Mouse (Mus musculus) induced T-regulatory cell, adult 2 months (primary cell): ENCODE measurements around the gene Boc.
A peak's percentile ranks its signal among the peaks of the same experiment; 100 is the strongest.

Experiments
- DNase-seq: peaks from one replicate; pipeline ENCODE4 v3.0.0-alpha.2; 2012; ENCODE audit warnings: low read depth

Boc gene

DNA sequence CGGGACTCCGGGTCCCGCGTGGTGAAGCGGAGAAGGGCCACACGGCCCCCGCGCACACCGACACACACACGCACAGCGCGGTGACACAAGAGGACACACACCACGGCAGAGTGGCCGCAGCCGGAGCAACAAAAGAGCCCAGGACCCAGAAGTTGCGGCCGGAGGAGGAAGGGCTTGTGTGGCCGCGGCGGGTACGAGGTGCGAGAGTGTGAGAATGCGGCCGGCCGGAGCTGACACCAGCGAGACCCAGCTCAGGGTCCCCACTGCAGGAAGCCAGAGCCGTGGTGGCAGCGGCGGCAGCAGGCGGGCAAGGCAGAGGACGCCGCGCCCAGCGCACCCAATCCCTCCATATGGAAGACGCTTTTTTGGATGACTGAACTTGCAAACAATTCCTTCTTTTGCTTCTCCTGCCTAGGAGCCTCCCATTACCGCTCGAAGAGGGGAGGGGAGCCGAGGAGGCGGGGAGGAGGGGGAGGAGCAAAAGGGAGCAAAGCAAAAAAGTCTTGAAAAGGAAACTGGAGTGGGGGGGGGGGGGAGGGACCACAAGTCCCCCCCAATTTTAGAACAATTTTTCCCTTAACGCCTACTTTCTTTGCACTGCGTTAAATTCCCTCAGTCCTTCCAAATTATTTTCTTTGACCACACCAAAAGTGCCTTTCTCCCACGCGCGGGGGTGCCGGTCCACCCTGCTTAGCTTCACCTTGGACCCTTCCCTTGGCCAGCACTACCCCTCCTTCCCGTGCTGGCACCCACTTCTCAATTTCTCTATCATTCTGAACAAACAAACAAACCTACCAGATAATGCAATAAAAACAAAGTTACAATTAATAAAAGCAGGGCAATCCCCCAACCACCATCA, at the start of gene Boc:
Gene Boc (minus strand): TSS at position 427 of the 859 bp plus-strand sequence.
- DNase-seq = peak; percentile 10

DNA sequence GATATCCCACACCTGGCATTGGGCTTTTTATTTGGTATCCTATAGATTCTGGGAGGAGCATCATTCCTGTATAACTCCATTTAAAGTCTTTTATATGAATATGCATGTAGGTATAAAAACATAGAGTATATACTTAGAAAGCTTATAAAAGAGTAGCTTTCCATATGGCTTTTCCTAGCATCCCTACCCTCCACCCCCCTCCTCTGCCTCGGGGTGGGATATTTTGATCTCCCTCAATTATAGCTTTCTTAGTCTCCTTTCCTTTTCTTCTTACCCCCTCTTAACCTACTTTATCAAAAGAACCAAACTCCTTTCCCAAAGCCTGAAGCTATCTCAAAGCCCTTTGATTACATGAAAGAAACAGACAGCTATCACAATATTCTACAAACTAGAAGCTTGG, 47.9 kb upstream of the Boc start:
- no peak for DNase-seq

DNA sequence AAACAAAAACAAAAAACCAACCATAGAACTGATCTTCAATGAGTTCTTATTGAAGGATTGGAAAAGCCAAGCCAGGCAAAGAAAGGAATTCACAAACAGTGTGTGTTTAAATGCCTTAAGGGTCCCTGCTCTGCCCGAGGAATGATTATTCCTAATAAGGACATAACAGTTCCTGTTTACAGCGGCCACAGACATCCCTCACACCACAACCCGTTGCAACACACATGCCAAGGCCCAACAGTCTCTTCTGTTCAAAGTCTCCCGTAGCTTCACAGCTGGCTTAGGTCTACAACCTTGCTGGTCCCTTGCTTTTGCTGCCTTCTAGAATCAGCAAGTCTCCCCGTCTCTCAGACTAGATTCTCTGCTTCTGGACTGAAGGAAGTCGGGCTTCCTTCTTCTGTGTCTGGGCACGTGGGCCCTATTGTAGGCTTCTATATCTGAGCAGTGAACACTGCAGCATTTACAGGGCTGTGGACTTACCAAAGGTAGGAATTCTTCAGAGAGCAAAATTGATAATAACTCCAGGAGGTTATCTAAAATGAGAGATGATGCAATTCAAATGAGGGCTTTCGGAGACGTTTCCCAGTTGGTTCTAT, 45.4 kb upstream of the Boc start:
- no peak for DNase-seq

DNA sequence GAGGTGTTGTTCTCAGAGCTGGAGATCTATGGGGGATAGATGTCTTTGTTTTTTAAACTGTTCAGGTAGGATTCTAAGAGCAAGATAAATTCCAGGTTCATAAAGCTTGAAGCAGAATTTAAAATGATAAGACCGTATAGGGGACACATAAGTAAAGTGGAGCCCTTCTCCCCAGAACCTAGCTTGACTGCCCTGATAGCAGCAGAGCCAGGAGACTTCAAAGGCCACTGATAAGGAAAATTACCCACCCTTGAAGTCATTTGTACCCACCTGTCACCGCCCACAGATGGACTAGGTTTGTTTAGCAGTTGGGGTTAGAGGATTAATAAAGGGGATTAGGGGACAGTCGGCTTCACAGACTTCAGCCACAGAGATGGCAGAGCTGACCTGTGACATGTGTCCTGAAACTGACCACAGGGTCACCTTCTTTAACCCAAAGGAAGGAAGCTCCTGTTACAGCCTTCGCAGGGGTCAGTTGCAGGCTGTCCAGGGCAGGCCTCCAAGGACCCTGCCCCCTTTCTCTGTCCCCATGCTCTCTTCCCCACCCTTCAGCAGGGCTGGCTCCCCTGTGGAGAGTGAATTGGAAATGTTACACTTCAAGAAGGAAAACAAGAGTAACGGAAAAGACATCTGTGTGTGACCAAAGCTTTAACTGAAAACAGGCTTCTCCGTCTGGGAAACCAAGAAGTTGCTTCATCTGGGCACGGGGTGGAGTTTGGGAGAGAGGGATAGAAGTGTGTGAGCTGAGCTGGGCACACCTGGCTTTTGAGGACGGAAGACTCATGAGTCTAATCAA, 43.5 kb upstream of the Boc start:
- DNase-seq = no peak

DNA sequence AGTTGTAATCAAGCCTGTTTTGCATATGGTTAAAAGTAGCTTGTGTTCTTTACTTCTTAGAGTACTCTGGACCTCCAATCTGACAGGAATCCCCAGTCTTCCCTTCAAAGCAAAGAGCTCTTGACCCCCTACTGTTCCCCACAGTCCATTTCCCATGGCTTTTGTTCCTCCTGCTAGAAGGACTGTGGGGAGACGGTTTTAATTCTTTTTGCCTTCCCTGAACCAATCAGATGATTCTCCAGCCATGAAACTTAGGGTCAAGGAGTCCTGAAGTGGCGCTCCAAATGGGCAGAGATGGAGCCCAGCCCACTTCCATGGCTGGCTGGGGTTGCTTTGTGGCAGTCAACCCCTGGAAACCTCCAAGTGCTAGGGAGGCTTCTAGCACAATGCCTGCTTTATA, 42.5 kb upstream of the Boc start:
- no peak for DNase-seq

DNA sequence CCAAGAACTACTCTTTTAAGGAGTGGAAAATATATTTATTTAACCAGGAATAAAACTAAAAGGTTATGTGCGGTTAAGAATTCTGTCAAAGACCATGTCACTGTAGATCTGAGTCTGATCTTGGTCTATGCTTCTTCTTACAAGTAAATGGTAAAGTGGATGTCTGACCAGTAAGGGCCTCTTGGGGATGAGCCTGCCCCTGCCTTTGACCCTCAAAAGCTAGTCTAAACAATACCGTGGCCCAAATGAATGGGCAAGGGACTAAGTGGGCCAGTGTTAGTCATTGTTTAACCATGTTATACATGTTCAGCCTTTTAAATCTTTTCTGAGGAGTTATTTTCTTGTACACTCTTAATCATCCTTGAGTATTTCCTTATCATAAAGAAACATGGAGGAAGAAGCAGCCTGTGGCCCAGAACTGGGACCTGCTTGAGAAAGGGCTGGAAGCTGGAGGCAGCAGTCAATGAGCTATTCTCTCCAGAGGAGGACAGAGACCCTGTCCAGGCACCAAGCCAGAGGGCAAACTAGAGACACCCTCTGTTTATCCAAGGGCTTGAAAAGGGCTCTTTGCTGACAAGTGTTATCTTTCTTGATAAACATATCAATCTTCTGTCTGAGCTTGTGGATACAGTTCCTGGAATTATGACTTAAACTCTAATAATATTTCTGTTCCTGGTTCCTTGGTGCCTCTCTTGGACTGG, 38.6 kb upstream of the Boc start:
- no peak for DNase-seq

DNA sequence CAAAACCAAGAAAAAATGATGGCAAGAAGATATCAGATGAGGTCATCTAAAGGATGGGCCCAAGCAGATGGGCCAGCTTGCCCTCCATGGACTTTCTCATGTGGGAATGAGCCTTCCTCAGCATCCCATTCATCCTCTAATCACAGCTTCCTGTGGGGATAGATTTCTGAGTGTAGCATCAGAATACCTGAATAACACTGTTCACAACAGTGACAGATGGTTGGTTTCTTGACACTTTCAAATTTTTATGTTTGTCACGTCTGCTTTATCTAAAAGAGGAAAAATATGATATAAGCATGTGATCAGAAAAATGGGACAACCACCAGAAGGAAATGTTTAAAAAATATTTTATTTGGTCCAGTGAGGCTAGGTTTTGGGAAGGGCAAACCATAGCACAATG, 30.8 kb upstream of the Boc start:
- no peak for DNase-seq

DNA sequence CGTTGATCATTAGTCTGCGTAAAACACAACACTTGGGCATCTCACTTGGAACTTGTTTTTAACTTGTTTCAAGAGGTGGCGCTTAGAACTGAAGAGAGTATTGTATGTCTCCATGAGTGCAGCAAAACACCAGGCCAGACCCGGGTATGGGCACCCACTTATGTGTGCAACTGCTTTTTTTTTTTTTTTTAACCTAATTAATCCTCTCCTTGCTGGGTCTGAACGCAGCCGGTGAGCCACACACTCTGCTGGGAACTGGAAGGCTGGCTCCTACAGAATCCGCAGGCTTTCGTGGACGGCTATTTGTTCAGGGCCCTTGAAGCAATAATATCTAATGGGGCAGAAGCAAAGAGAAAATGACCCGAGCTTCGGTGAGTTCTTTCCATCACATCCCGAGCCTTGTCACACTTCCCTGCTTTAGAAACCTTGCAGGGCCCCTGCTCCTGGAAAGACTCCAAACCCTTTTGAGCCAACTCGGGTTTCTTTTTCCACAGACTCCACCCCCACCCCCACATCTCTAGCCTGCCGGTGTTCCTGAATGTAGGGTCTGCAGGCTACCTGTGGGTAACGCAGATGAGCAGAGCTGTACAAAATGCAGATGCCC, 20.8 kb upstream of the Boc start:
- no peak for DNase-seq

DNA sequence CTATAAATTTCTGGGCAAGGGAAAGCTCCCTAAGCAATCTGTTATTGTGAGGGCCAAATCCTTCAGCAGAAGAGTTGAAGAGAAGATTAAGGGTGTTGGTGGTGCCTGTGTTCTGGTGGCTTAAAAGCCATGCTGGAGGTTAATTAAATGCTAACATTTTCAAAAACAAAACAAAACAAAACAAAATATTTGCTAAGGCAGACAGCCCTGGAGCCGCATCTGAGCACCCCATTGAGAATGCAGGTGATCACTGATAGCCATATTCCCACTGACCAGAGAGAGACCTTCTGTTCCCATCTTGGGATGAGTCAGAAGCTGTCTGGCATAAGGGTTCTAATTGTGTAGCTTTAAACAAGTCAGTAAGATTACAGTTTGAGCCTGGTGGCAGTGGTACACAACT, 19.9 kb upstream of the Boc start:
- DNase-seq = no peak

DNA sequence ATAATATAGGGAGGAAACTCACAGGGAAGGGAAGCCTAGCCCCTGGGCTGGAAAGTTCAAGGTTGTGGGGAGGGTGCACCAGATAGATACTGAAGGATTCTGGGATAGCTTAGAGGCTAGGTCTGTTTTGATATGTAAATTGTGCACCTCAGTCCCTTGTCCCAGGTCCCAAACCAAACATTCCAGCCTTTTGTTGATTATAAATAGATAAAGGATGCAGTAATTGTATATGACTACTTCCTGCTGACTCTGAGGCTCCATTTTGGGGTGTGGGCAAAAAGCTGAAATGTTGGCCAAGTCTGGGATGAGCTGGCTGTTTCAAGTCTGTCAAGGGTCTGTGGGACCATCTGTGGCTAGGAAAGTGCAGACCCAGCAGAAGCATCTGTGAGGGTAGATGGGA, 9.4 kb upstream of the Boc start:
- no peak for DNase-seq

DNA sequence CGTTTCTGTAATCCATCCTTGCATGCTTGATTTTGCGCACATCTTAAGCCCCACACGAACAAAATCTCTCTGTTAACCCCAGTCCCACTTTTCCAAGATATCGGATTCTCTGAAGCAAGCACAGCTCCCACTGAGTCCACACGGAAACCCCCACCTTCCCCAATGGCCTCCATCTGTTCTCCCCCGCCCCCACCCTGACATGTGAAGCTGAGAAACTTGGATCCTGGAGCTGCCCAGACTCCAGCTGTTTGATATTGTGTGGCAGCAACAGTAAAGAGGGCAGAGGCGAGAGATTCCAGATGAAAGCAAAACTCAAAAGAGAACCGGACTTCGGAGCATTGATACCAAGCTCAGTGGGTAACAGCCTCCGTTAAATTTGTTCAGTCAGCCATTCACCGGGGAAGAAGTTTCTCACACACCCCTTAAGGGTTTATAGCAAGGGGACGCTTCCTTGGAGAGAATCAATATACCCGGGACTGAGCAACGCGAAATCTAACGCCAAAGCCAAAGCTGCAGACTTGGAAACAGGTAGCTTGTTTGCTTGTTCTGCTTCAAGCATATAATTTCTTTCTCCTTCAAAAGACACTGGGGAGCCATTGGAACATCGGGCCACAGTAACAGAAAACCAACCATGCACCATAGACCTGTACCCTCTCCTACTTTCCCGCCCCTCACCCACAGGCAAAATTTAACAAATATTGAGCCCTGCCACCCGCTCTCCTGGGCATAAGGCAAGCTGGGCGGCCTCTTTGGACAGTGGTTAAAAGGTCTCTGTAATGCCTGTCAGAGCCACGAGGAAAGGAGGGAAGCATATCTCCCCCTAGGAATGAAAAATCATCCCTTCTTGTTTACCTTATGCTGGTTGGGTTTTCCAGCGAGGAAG, 6.9 kb upstream of the Boc start:
- no peak for DNase-seq

DNA sequence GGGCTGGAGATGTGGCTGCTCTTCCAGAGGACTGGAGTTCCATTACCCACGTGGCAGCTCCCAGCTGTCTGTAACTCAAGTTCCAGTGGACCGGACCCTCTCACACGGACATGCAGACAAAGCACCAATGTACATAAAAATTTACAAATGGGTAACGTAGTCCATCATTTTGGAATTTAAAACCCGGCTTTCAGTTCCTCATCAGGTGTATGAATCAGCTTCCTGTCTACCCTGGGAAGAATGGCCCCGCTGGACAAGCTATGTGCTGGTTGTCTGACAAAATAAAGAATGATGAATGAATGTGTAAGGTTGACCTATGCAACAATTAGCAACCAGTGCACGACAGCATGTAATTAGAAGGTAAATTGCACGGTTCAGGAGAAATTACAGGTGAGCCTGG, 5.7 kb upstream of the Boc start:
- DNase-seq = no peak

DNA sequence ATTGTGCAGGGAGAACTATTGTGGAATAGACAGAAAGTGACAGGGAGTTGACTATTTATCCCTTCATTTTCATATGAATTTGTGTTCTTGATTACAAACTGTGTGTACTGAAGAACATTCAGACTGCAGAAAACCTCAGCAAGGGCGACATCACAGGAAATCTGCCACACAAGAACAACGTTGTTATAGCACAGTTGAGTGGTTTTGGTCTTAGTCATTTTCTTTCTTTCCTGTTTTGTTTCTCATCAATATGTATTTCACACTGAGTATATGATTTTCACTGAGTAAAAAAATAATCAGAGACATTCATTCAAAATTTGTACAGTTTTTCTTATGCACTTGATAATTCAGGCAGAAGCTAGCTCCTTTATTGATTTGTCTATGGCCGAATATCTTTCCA, 3.4 kb upstream of the Boc start:
- peak; percentile 29 for DNase-seq

DNA sequence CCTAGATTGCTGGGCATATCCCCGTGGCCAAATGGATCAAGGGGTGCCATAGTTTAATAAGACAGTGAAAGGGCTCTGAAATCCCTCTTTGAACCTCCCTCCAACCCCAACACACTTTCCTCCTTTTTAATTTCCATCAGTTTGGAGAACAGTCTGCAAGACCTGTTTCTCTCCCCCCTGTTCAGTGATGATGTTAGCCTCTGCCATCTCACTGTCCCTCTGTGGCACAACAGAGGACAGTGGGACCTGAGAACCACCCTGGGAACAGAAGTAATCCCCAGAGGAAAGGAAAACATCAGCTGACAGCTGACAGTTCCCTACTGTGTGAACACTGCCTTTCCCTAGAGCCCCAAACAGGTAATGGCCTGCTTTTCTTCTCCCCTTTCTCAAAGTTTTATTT, 1.5 kb upstream of the Boc start:
- DNase-seq = no peak

DNA sequence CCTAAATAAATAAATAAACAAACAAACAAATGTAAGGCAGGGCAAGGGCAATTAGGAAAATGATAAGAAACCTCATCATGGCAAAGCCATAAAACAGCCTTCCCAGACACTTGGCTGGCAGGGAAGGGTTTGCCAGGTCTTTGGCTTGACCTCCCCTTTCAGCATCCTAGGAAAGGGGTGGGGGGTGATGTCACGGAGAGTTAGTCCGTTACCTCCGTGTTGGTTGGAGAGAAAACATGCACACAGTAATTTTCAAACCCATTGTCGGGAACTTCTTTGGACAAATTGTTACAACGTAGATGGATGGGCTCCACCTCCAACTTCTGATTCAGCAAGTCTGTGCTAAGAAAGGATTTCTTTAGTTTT, 616 bp upstream of the Boc start:
- no peak for DNase-seq

DNA sequence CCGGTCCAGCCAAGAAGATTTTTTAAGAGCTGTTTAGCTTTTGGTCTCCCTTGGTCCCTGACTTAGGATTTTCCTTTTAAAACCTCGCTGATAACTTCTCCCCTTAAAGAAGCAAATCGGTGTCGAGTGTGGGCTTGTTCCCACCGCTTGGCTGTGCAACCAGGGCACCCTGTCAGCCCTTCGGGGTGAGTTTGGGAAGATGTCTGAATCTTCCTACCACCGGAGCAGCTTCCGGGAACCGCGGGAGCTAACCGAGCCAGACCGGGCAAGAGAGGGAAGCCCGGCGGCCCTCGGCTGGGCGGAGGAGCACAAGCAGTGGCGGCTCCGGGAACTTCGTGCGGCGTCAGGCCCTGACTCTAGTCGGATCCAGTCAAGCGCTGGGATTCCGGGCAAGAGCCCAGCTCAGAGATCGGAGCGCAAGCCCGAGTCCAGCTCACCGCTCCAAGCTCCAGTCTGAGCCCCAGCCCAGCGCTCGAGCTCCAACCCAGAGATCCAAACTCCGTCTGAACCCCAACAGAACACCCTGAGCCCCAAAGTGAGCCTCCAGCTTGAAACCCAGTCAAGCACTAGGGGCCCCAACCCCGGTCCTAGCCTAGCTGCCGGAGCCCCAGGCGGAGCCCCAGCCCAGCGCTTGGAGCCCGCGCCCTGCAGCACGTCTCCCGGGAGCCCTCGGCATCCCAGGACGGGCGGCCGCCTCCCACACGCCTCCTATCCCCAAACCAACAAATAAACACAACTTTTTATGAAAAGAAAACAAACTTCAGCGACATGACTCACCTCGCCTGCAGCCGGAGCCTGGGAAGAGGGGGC, 831 bp downstream of the Boc start:
- DNase-seq = peak; percentile 48

DNA sequence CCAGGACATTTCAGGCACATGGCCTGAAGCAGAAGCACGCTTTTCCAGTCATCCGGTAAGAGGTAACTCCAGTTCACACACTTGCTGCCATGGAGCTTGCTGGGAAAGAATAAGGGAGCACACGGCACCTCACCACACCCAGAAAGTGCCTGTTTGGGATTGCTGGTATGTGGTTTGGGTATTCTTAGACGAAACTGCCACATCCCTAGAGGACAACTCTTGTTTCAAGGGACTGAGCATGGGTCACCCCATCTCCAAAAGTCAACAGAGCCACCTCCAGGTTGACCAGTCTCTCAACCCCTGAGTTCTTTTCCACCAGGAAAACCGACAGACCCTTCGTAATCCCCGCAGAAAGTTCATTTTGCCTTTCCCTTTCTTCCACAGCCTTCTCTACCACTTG, 1.6 kb downstream of the Boc start:
- DNase-seq = no peak

DNA sequence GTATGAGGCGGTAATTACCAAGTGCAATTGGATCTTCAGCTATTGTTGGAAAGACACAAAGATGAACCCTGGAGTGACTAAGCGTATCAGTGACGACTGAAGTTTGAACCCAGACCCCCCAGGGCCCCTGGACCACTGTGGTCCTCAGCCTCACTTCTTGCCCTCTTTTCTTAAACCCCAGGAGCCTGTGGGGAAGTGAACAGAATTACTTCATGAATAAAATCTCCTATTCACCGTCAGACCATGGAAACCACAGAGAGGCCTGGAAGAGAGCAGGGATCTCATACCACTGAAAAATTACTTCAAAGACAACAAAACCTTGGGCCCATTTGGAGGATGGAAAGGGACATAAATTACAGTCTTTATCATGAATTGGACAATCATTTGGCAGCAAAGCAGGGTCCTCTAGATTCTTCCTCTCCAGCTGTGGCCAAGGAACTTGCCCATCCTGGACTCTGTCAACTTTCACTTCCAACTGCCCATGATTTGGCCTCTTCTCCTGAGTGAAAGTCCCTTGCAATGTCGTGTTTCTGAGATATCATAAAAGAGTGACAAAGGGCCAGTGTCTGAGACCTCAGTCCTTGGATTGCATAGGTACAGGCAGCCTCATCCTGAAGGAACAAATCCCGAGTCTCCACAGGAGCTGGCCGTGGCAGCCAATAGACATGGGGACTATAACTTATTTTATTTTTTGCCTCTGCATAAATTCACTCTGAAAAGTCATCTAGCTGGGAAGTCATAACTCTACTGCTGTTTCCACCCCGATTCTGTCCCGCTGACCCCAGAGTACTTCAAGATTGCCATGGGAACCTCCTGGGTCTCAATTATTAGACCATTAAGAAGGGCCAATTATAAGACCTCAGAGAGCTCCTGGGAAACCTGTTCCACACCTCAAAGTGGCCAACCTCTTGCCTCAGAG, 2.6 kb downstream of the Boc start:
- no peak for DNase-seq

DNA sequence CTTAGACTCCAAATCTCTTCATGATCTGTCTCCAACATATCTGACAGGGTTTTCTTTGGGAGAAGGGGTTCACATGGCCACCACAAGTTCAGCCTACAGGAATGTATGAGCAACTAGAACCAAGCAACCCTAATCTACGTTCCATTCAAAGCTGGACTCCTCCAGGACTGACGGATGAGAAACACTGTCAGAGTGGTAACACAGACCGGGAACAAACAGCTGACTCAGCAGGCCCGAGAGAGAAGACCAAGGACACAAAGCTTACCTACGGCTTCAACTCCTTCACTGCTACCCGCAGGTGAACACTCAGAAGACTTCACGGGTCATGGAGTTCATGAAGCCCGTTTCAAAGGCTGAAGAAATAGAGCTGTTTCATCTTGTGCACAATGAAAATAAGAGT, 4.8 kb downstream of the Boc start:
- no peak for DNase-seq
